Mouse (Mus musculus): Measurements from ENCODE around the gene Bsx.

Bsx gene

GRCm38 (mm10) chr9:40873556-40874470, at the start of gene Bsx:
Bsx (plus strand) TSS chr9:40874127.
- in situ Hi-C loops (cut with MboI, MseI): loop anchor here (10.0 kb wide), 1 partner anchor 109 kb away; no protein-coding TSS in a partner anchor

- in situ Hi-C loops (cut with MboI, MseI): no loop called here
Measured at GRCm38 (mm10) chr9:40825601-40826000, 48.3 kb upstream of the Bsx start.

- in situ Hi-C loops (cut with MboI, MseI): no loop called here
Measured at GRCm38 (mm10) chr9:40827366-40827765, 46.6 kb upstream of the Bsx start.

- in situ Hi-C loops (cut with MboI, MseI): no loop called here
Measured at GRCm38 (mm10) chr9:40834569-40834968, 39.4 kb upstream of the Bsx start.

GRCm38 (mm10) chr9:40836681-40837080, 37.2 kb upstream of the Bsx start:
- in situ Hi-C loops (cut with MboI, MseI): no loop called here

GRCm38 (mm10) chr9:40839662-40840061, 34.3 kb upstream of the Bsx start:
- in situ Hi-C loops (cut with MboI, MseI): loop anchor here (10.0 kb wide), 1 partner anchor 115 kb away; no protein-coding TSS in a partner anchor

- in situ Hi-C loops (cut with MboI, MseI): no loop called here
Measured at GRCm38 (mm10) chr9:40851515-40851914, 22.4 kb upstream of the Bsx start.

- in situ Hi-C loops (cut with MboI, MseI): no loop called here
Measured at GRCm38 (mm10) chr9:40858461-40859160, 15.3 kb upstream of the Bsx start.

GRCm38 (mm10) chr9:40859196-40859595, 14.7 kb upstream of the Bsx start:
- in situ Hi-C loops (cut with MboI, MseI): no loop called here

- in situ Hi-C loops (cut with MboI, MseI): loop anchor here (10.0 kb wide), 1 partner anchor 106 kb away; no protein-coding TSS in a partner anchor
Measured at GRCm38 (mm10) chr9:40870331-40870730, 3.6 kb upstream of the Bsx start.

- in situ Hi-C loops (cut with MboI, MseI): loop anchor here (10.0 kb wide), 1 partner anchor 107 kb away; no protein-coding TSS in a partner anchor
Measured at GRCm38 (mm10) chr9:40871369-40872155, 2.4 kb upstream of the Bsx start.

GRCm38 (mm10) chr9:40872156-40872478, 1.8 kb upstream of the Bsx start:
- in situ Hi-C loops (cut with MboI, MseI): loop anchor here (10.0 kb wide), 1 partner anchor 107 kb away; no protein-coding TSS in a partner anchor

GRCm38 (mm10) chr9:40874961-40875360, 1.0 kb downstream of the Bsx start:
- in situ Hi-C loops (cut with MboI, MseI): loop anchor here (5.0 to 10.0 kb wide), 2 partner anchors 93 to 110 kb away; no protein-coding TSS in a partner anchor

- in situ Hi-C loops (cut with MboI, MseI): loop anchor here (5.0 to 10.0 kb wide), 2 partner anchors 93 to 111 kb away; no protein-coding TSS in a partner anchor
Measured at GRCm38 (mm10) chr9:40875431-40875830, 1.5 kb downstream of the Bsx start.

GRCm38 (mm10) chr9:40876164-40876563, 2.2 kb downstream of the Bsx start:
- in situ Hi-C loops (cut with MboI, MseI): loop anchor here (5.0 to 10.0 kb wide), 2 partner anchors 94 to 111 kb away; no protein-coding TSS in a partner anchor

GRCm38 (mm10) chr9:40876693-40877092, 2.8 kb downstream of the Bsx start:
- in situ Hi-C loops (cut with MboI, MseI): loop anchor here (5.0 to 10.0 kb wide), 2 partner anchors 94 to 112 kb away; no protein-coding TSS in a partner anchor

- in situ Hi-C loops (cut with MboI, MseI): loop anchor here (5.0 to 10.0 kb wide), 2 partner anchors 95 to 113 kb away; no protein-coding TSS in a partner anchor
Measured at GRCm38 (mm10) chr9:40877146-40877880, 3.4 kb downstream of the Bsx start.

- in situ Hi-C loops (cut with MboI, MseI): loop anchor here (5.0 to 10.0 kb wide), 2 partner anchors 96 to 113 kb away; no protein-coding TSS in a partner anchor
Measured at GRCm38 (mm10) chr9:40877881-40878235, 3.9 kb downstream of the Bsx start.

GRCm38 (mm10) chr9:40878291-40878945, 4.5 kb downstream of the Bsx start:
- in situ Hi-C loops (cut with MboI, MseI): loop anchor here (5.0 to 10.0 kb wide), 2 partner anchors 96 to 114 kb away; no protein-coding TSS in a partner anchor

- in situ Hi-C loops (cut with MboI, MseI): loop anchor here (5.0 to 10.0 kb wide), 2 partner anchors 97 to 114 kb away; no protein-coding TSS in a partner anchor
Measured at GRCm38 (mm10) chr9:40878998-40879397, 5.1 kb downstream of the Bsx start.
